Mouse (Mus musculus): Measurements from ENCODE around the gene Lrrc8a.

- TF ChIP-seq CTCF (conservative IDR thresholded peaks at IDR 0.05; ENCODE audit: insufficient read depth, insufficient read length, low read depth, low read length), result no peak
- TF ChIP-seq POLR2A (IDR thresholded peaks at IDR 0.05; ENCODE audit: low read depth, low read length), result no peak
These were observed 71.8 kb downstream of the Lrrc8a start for GRCm38 (mm10) chr2:30309351-30309750.

All from kidney, adult 2 months (tissue).